Mouse (Mus musculus) adrenal gland, postnatal 14 days (tissue): ENCODE measurements around the gene Tpbpa. TPM values are rescaled to one million over a fixed set of nuclear protein-coding genes. Genes with fewer than 3 reads are reported as not detected.
A peak's percentile ranks its signal among the peaks of the same experiment; 100 is the strongest.
"Not testable (repeated sequence)": the region's sequence is repeated elsewhere in the genome, so short reads cannot be mapped to it uniquely, and the experiment has no call there.

ENCODE experiments used
- DNase-seq: peaks from one replicate; pipeline ENCODE4 v3.0.0; 2021; ENCODE audit warnings: mixed read lengths
- long read RNA-seq, 2 experiments: library from polyadenylated mRNA; stranded (forward); transcript quantifications; one replicate each; pipeline ENCODE4 v2.0.0; 2021
- total RNA-seq: library from RNA; stranded (reverse); gene quantifications from 2 replicates; pipeline ENCODE4 v1.2.3, GENCODE M21; 2021

The Tpbpa gene
- not detected in 2 replicates for total RNA-seq
- long read RNA-seq, experiment 1 = 0 reads
- long read RNA-seq, experiment 2 = 0 reads

GRCm38 (mm10) chr13:60941884-60942283 lies at the start of gene Tpbpa:
Tpbpa (minus strand) TSS chr13:60941984.
- not testable (repeated sequence) for DNase-seq

GRCm38 (mm10) chr13:60986915-60987314 lies 45.1 kb upstream of the Tpbpa start:
- DNase-seq = not testable (repeated sequence)

- not testable (repeated sequence) for DNase-seq
These were observed 30.5 kb upstream of the Tpbpa start for GRCm38 (mm10) chr13:60972319-60972718.

- DNase-seq = not testable (repeated sequence)
These were observed 22.2 kb upstream of the Tpbpa start for GRCm38 (mm10) chr13:60963985-60964384.

GRCm38 (mm10) chr13:60961706-60962105 lies 19.9 kb upstream of the Tpbpa start:
- DNase-seq = no peak

- DNase-seq = peak; percentile 42
These were observed 5.3 kb downstream of the Tpbpa start, which contains the start of the genes Gm49391 and Ctla2a for GRCm38 (mm10) chr13:60936500-60936901. Gm49391 (minus strand) TSS chr13:60936571. Ctla2a (minus strand) TSS chr13:60936625.

GRCm38 (mm10) chr13:60935490-60935889 lies 6.3 kb downstream of the Tpbpa start, which contains the start of gene Gm49393:
Gm49393 (minus strand) TSS chr13:60935590.
- not testable (repeated sequence) for DNase-seq

- not testable (repeated sequence) for DNase-seq
These were observed 37.0 kb downstream of the Tpbpa start, which contains the start of gene Tpbpb for GRCm38 (mm10) chr13:60904780-60905179. Tpbpb (minus strand) TSS chr13:60904880.

- peak; percentile 49 for DNase-seq
These were observed 44.5 kb downstream of the Tpbpa start, which contains the start of gene Ctla2b for GRCm38 (mm10) chr13:60897328-60897727. Ctla2b (minus strand) TSS chr13:60897447.

- not testable (repeated sequence) for DNase-seq
These were observed 45.0 kb downstream of the Tpbpa start, which contains the start of gene Gm49392 for GRCm38 (mm10) chr13:60896794-60897193. Gm49392 (minus strand) TSS chr13:60896894.

GRCm38 (mm10) chr13:60895406-60896160 lies 46.2 kb downstream of the Tpbpa start:
- no peak for DNase-seq

GRCm38 (mm10) chr13:60892301-60892700 lies 49.5 kb downstream of the Tpbpa start:
- no peak for DNase-seq

Other genes starting within 250 kb of the Tpbpa start
- gene BC051665, start 155.6 kb downstream of the Tpbpa start, total RNA-seq = not detected in 2 replicates
- gene Ctsll3, start 139.1 kb downstream of the Tpbpa start, total RNA-seq = not detected in 2 replicates
- gene 4930486L24Rik, start 77.5 kb downstream of the Tpbpa start, total RNA-seq = 34.7 and 39.4 TPM in 2 replicates
- gene Gm49392, start 45.1 kb downstream of the Tpbpa start, total RNA-seq = 2.3 and 2.5 TPM in 2 replicates
- gene Ctla2b, start 44.5 kb downstream of the Tpbpa start, total RNA-seq = 7.1 and 9.8 TPM in 2 replicates
- not detected in 2 replicates for gene Tpbpb, start 37.1 kb downstream of the Tpbpa start, total RNA-seq
- gene Gm49393, start 6.4 kb downstream of the Tpbpa start, total RNA-seq = not detected in 2 replicates
- gene Gm49391, start 5.4 kb downstream of the Tpbpa start, total RNA-seq = 0.75 and 2.1 TPM in 2 replicates
- gene Ctla2a, start 5.4 kb downstream of the Tpbpa start, total RNA-seq = 45.6 and 76.5 TPM in 2 replicates
- not detected in 2 replicates for gene Ctsj, start 64.0 kb upstream of the Tpbpa start, total RNA-seq
- not detected in 2 replicates for gene Ctsq, start 98.6 kb upstream of the Tpbpa start, total RNA-seq
- not detected in 2 replicates for gene Ctsr, start 222.3 kb upstream of the Tpbpa start, total RNA-seq